Mouse (Mus musculus) stomach, embryonic 14.5 days (tissue): ENCODE data around the gene Anp32a. TPM values are rescaled to one million over a fixed set of nuclear protein-coding genes. Genes with fewer than 3 reads are reported as not detected.

ENCODE experiments used
- ATAC-seq: fragments of 200-750 bp; cut with Nextera tagmentation; 2 replicates; pipeline ENCODE4 v1.8.0; 2017; ENCODE audit warnings: low read depth, moderate TSS enrichment; ENCODE audit not compliant: insufficient number of reproducible peaks, insufficient read depth, low FRiP score
- H3K27ac ChIP-seq: fragments of 300-500 bp; sonication (generic); 2 replicates; pipeline ENCODE4 v1.5.1; 2014; ENCODE audit warnings: mild to moderate bottlenecking, low read length, moderate library complexity, mixed read lengths
- H3K27me3 ChIP-seq: fragments of 300-500 bp; sonication (generic); 2 replicates; pipeline ENCODE4 v1.6.1; 2014; ENCODE audit warnings: low read length, control low read depth, mixed read lengths; ENCODE audit not compliant: control insufficient read depth, insufficient read depth
- H3K36me3 ChIP-seq: fragments of 300-500 bp; sonication (generic); 2 replicates; pipeline ENCODE4 v1.6.1; 2014; ENCODE audit warnings: mild to moderate bottlenecking, control low read depth, low read length, moderate library complexity, mixed read lengths; ENCODE audit not compliant: control insufficient read depth, insufficient read depth
- H3K4me1 ChIP-seq: fragments of 300-500 bp; sonication (generic); 2 replicates; pipeline ENCODE4 v1.6.1; 2014; ENCODE audit warnings: low read length, control low read depth, mixed read lengths; ENCODE audit not compliant: control insufficient read depth, insufficient read depth
- H3K4me2 ChIP-seq: fragments of 300-500 bp; sonication (generic); replicated peaks from 2 replicates; pipeline ENCODE4 v1.6.1; 2014; ENCODE audit warnings: low read depth, low read length, control low read depth
- H3K4me3 ChIP-seq: fragments of 300-500 bp; sonication (generic); 2 replicates; pipeline ENCODE4 v1.5.1; 2014; ENCODE audit warnings: low read depth, low read length, control low read depth
- H3K9ac ChIP-seq: fragments of 300-500 bp; sonication (generic); replicated peaks from 2 replicates; pipeline ENCODE4 v1.6.1; 2014; ENCODE audit warnings: low read depth, mild to moderate bottlenecking, control low read depth, low read length, moderate library complexity, mixed read lengths
- H3K9me3 ChIP-seq: fragments of 300-500 bp; sonication (generic); 2 replicates; pipeline ENCODE4 v1.6.1; 2016; ENCODE audit warnings: low read depth, low read length, control low read depth; ENCODE audit not compliant: control insufficient read depth
- WGBS: fragments of 180-500 bp; shearing (Covaris S2); extraction: QIAGEN DNeasy Blood & Tissue Kit; methylation state at CpG from one replicate; pipeline ENCODE4 v1.1.7; 2014; 5-methylcytosine and 5-hydroxymethylcytosine counted together
- polyA plus RNA-seq: library from polyadenylated mRNA; unstranded; fragments of >200 nt; fragmentation: Nextera tagmentation; extraction: Ambion mirVana; gene quantifications from 2 replicates; pipeline ENCODE4 v1.2.1, GENCODE M21; 2014

Anp32a gene
- polyA plus RNA-seq, 1 experiment from 2014 or later, result 108 TPM

GRCm38 (mm10) chr9:62349250-62349649 is 8.2 kb downstream of the Anp32a start:
- Histone ChIP-seq H3K9ac (no peak overlapping the region), H3K36me3 (no peaks in the 10 kb centered on the region), H3K27me3 (no peaks in the 10 kb centered on the region), H3K9me3 (no peaks in the 10 kb centered on the region), H3K4me3 (no peak overlapping the region), H3K4me2 (no peak overlapping the region), H3K27ac (no peak overlapping the region), H3K4me1 (peaks cover 41% of the 10 kb centered on the region)
- ATAC-seq, result no peak
- WGBS, result 73% methylated on average over 15 of the region's 15 CpGs

GRCm38 (mm10) chr9:62350721-62351120 is 9.6 kb downstream of the Anp32a start:
- Histone ChIP-seq H3K4me3 (no peak overlapping the region), H3K27me3 (no peaks in the 10 kb centered on the region), H3K9ac (no peak overlapping the region), H3K4me2 (no peak overlapping the region), H3K9me3 (no peaks in the 10 kb centered on the region), H3K27ac (no peak overlapping the region), H3K4me1 (peaks cover 37% of the 10 kb centered on the region), H3K36me3 (no peaks in the 10 kb centered on the region)
- ATAC-seq, result no peak
- WGBS, result 37% methylated on average over 2 of the region's 2 CpGs

- no peak overlapping the region for H3K4me3 ChIP-seq
- no peaks in the 10 kb centered on the region for H3K36me3 ChIP-seq
- H3K27me3 ChIP-seq, result no peaks in the 10 kb centered on the region
- WGBS, result 44% methylated on average over 4 of the region's 4 CpGs
- H3K4me1 ChIP-seq, result peaks cover 35% of the 10 kb centered on the region
- H3K27ac ChIP-seq, result no peak overlapping the region
- H3K4me2 ChIP-seq, result no peak overlapping the region
- ATAC-seq, result no peak
- H3K9ac ChIP-seq, result no peak overlapping the region
- no peaks in the 10 kb centered on the region for H3K9me3 ChIP-seq
Measured at GRCm38 (mm10) chr9:62351200-62351599, 10.1 kb downstream of the Anp32a start.

GRCm38 (mm10) chr9:62353784-62354183 is 12.7 kb downstream of the Anp32a start:
- Histone ChIP-seq H3K27me3 (no peaks in the 10 kb centered on the region), H3K4me2 (no peak overlapping the region), H3K36me3 (no peaks in the 10 kb centered on the region; the same call in 1 of the 2 replicates), H3K4me3 (no peak overlapping the region), H3K4me1 (peaks cover 29% of the 10 kb centered on the region), H3K27ac (no peak overlapping the region), H3K9ac (no peak overlapping the region), H3K9me3 (no peaks in the 10 kb centered on the region)
- no peak for ATAC-seq
- WGBS, result 65% methylated on average over 7 of the region's 7 CpGs

GRCm38 (mm10) chr9:62354838-62355719 is 14.0 kb downstream of the Anp32a start:
- Histone ChIP-seq H3K9ac (no peak overlapping the region), H3K9me3 (no peaks in the 10 kb centered on the region), H3K27me3 (no peaks in the 10 kb centered on the region), H3K4me2 (no peak overlapping the region), H3K4me3 (no peak overlapping the region), H3K27ac (no peak overlapping the region), H3K4me1 (peaks cover 20% of the 10 kb centered on the region), H3K36me3 (no peaks in the 10 kb centered on the region; the same call in 1 of the 2 replicates)
- no peak for ATAC-seq
- WGBS, result 78% methylated on average over 16 of the region's 16 CpGs

- Histone ChIP-seq H3K27ac (no peak overlapping the region), H3K27me3 (no peaks in the 10 kb centered on the region), H3K4me1 (peaks cover 18% of the 10 kb centered on the region), H3K4me3 (no peak overlapping the region), H3K9ac (no peak overlapping the region), H3K36me3 (no peaks in the 10 kb centered on the region; the same call in 1 of the 2 replicates), H3K9me3 (no peaks in the 10 kb centered on the region), H3K4me2 (no peak overlapping the region)
- 80% methylated on average over 6 of the region's 6 CpGs for WGBS
- no peak for ATAC-seq
Measured at GRCm38 (mm10) chr9:62355763-62356162, 14.7 kb downstream of the Anp32a start.

GRCm38 (mm10) chr9:62357593-62357992 is 16.5 kb downstream of the Anp32a start:
- no peak overlapping the region for H3K9ac ChIP-seq
- H3K36me3 ChIP-seq, result no peaks in the 10 kb centered on the region; the same call in 1 of the 2 replicates
- no peaks in the 10 kb centered on the region for H3K27me3 ChIP-seq
- no peak overlapping the region for H3K4me2 ChIP-seq
- WGBS, result 57% methylated on average over 8 of the region's 8 CpGs
- no peak for ATAC-seq
- no peak overlapping the region for H3K27ac ChIP-seq
- peaks cover 29% of the 10 kb centered on the region for H3K4me1 ChIP-seq
- no peak overlapping the region for H3K4me3 ChIP-seq
- no peaks in the 10 kb centered on the region for H3K9me3 ChIP-seq

GRCm38 (mm10) chr9:62358851-62359250 is 17.8 kb downstream of the Anp32a start:
- WGBS, result 68% methylated on average over 9 of the region's 9 CpGs
- ATAC-seq, result no peak
- Histone ChIP-seq H3K4me3 (no peak overlapping the region), H3K4me2 (no peak overlapping the region), H3K27me3 (no peaks in the 10 kb centered on the region), H3K9me3 (no peaks in the 10 kb centered on the region), H3K9ac (no peak overlapping the region), H3K36me3 (no peaks in the 10 kb centered on the region; the same call in 1 of the 2 replicates), H3K4me1 (peaks cover 41% of the 10 kb centered on the region), H3K27ac (no peak overlapping the region)
